8 mouse cellular contexts compared by ENCODE assay signal in genomic region chr2:32153041-32153790, GRCm38 (mm10). TPM values are rescaled to one million over a fixed set of nuclear protein-coding genes. Genes with fewer than 3 reads are reported as not detected.
DNase-seq lines count a peak whose midpoint lies in the region; ATAC-seq and TF ChIP-seq lines count a peak whose summit lies in the region.

No protein-coding gene starts in this region.

- no peak for DNase-seq in left cerebral cortex, adult 2 months (ENCODE audit: extremely low spot score in 1 of 2, low spot score in 2 of 2)
- no peak for DNase-seq in left cerebral cortex, adult 11 months (ENCODE audit: low spot score)
- DNase-seq in hindbrain, embryonic 14.5 days (ENCODE audit: low spot score): no peak
- DNase-seq in liver, adult 2 months (ENCODE audit: extremely low read depth, low read depth, low spot score): peak; percentile 64
- DNase-seq in ovary, postnatal 14 days (ENCODE audit: low spot score): no peak
- DNase-seq in ovary, postnatal 36 days (ENCODE audit: low spot score): no peak

- H3K4me3 ChIP-seq in left cerebral cortex, adult 2 months: peak overlapping the region; percentile 84
- peak overlapping the region; percentile 88 for H3K4me3 ChIP-seq in embryonic facial prominence, embryonic 13.5 days
- peak overlapping the region; percentile 88 for H3K4me3 ChIP-seq in hindbrain, embryonic 14.5 days (replicated peaks; ENCODE audit: low read length)
- H3K4me3 ChIP-seq in liver, adult 2 months (ENCODE audit: insufficient read depth, low read depth, low read length): peak overlapping the region; percentile 3; the same call in 1 of the 2 replicates
- peak overlapping the region; percentile 98 for H3K4me3 ChIP-seq in neural tube, embryonic 12.5 days

- H3K27me3 ChIP-seq in embryonic facial prominence, embryonic 13.5 days: no peaks in the 10 kb centered on the region
- no peaks in the 10 kb centered on the region for H3K27me3 ChIP-seq in hindbrain, embryonic 14.5 days (ENCODE audit: control insufficient read depth, insufficient read depth, low read length)
- no peaks in the 10 kb centered on the region for H3K27me3 ChIP-seq in liver, adult 2 months (ENCODE audit: control insufficient read depth, insufficient read depth, low read length)
- H3K27me3 ChIP-seq in neural tube, embryonic 12.5 days (replicated peaks): no peaks in the 10 kb centered on the region

- H3K9me3 ChIP-seq in embryonic facial prominence, embryonic 13.5 days: no peaks in the 10 kb centered on the region
- no peaks in the 10 kb centered on the region for H3K9me3 ChIP-seq in hindbrain, embryonic 14.5 days (ENCODE audit: control insufficient read depth, low read length)
- no peaks in the 10 kb centered on the region for H3K9me3 ChIP-seq in neural tube, embryonic 12.5 days

- TF ChIP-seq CTCF in left cerebral cortex, adult 2 months (IDR thresholded peaks at IDR 0.05): no peak
- TF ChIP-seq CTCF in liver, adult 2 months (IDR thresholded peaks at IDR 0.05; ENCODE audit: low read depth, low read length): no peak

- H3K4me1 ChIP-seq in embryonic facial prominence, embryonic 13.5 days: peaks cover 67% of the 10 kb centered on the region
- H3K4me1 ChIP-seq in hindbrain, embryonic 14.5 days (replicated peaks; ENCODE audit: control insufficient read depth, insufficient read depth, low read length): peaks cover 66% of the 10 kb centered on the region
- H3K4me1 ChIP-seq in liver, adult 2 months (ENCODE audit: control insufficient read depth, insufficient read depth, low read length): peaks cover 40% of the 10 kb centered on the region
- peaks cover 60% of the 10 kb centered on the region for H3K4me1 ChIP-seq in neural tube, embryonic 12.5 days

- no peaks in the 10 kb centered on the region for H3K36me3 ChIP-seq in embryonic facial prominence, embryonic 13.5 days
- H3K36me3 ChIP-seq in hindbrain, embryonic 14.5 days (replicated peaks; ENCODE audit: control insufficient read depth, insufficient read depth): no peaks in the 10 kb centered on the region
- no peaks in the 10 kb centered on the region for H3K36me3 ChIP-seq in liver, adult 2 months (ENCODE audit: control insufficient read depth, insufficient read depth, low read length)
- no peaks in the 10 kb centered on the region for H3K36me3 ChIP-seq in neural tube, embryonic 12.5 days

- H3K4me2 ChIP-seq in embryonic facial prominence, embryonic 13.5 days: peak overlapping the region; percentile 96
- H3K4me2 ChIP-seq in hindbrain, embryonic 14.5 days (replicated peaks): peak overlapping the region; percentile 99
- H3K4me2 ChIP-seq in neural tube, embryonic 12.5 days (replicated peaks): peak overlapping the region; percentile 75

- WGBS in embryonic facial prominence, embryonic 13.5 days: 4% methylated on average over 13 of the region's 13 CpGs
- 5% methylated on average over 13 of the region's 13 CpGs for WGBS in hindbrain, embryonic 14.5 days
- WGBS in liver, adult 2 months: 14% methylated on average over 13 of the region's 13 CpGs
- 3% methylated on average over 13 of the region's 13 CpGs for WGBS in neural tube, embryonic 12.5 days

- H3K27ac ChIP-seq in left cerebral cortex, adult 2 months: peak overlapping the region; percentile 96
- H3K27ac ChIP-seq in embryonic facial prominence, embryonic 13.5 days: peak overlapping the region; percentile 99
- H3K27ac ChIP-seq in hindbrain, embryonic 14.5 days: peak overlapping the region; percentile 65; the same call in 1 of the 2 replicates
- H3K27ac ChIP-seq in liver, adult 2 months (replicated peaks; ENCODE audit: insufficient read depth, low read depth, low read length): peak overlapping the region; percentile 87
- H3K27ac ChIP-seq in neural tube, embryonic 12.5 days: peak overlapping the region; percentile 47

- TF ChIP-seq POLR2A in liver, adult 2 months (IDR thresholded peaks at IDR 0.05; ENCODE audit: extremely low read depth, insufficient read depth, low read length): no peak

- H3K9ac ChIP-seq in embryonic facial prominence, embryonic 13.5 days: peak overlapping the region; percentile 99
- H3K9ac ChIP-seq in hindbrain, embryonic 14.5 days: peak overlapping the region; percentile 99
- 0 out of 2 replicates have a peak overlapping the region, but pooled peaks have one; percentile 0 for H3K9ac ChIP-seq in liver, adult 2 months (ENCODE audit: low read depth, low read length)
- H3K9ac ChIP-seq in neural tube, embryonic 12.5 days: peak overlapping the region; percentile 100

- peaks cover 35% of the 10 kb centered on the region for H3K79me2 ChIP-seq in liver, adult 2 months (ENCODE audit: control insufficient read depth, insufficient read depth, low read length)

- ATAC-seq in embryonic facial prominence, embryonic 13.5 days (ENCODE audit: insufficient number of reproducible peaks, insufficient read depth, low FRiP score, low TSS enrichment, low read depth): no peak
- no peak for ATAC-seq in hindbrain, embryonic 14.5 days (ENCODE audit: low FRiP score)
- ATAC-seq in neural tube, embryonic 12.5 days (ENCODE audit: low FRiP score, low read depth): no peak

- intact Hi-C loops in left cerebral cortex, adult 2 months (cut with DNase I): no loop called here

RNA-seq across cellular contexts. Expression of gene Prrc2b, which starts 2.3 kb away (rescaled TPM):
- 100 to 1,000 TPM; 268 to 280 TPM for total RNA-seq in left cerebral cortex, adult 2 months (2021)
- 44.8 and 57.7 TPM in 2 replicates for polyA plus RNA-seq in embryonic facial prominence, embryonic 13.5 days (2015; fragmentation: Nextera tagmentation; extraction: Ambion mirVana)
- polyA plus RNA-seq in hindbrain, embryonic 14.5 days (2014; fragmentation: Nextera tagmentation; extraction: Ambion mirVana): 105 and 119 TPM in 2 replicates
- 5.5 and 12.5 TPM in 2 replicates for total RNA-seq in liver, adult 2 months (2014; rRNA removed)
- 12.1 and 14.7 TPM in 2 replicates for polyA plus RNA-seq in liver, adult 2 months (2012; rRNA removed)
- 89.7 and 106 TPM in 2 replicates for polyA plus RNA-seq in neural tube, embryonic 12.5 days (2016; fragmentation: Nextera tagmentation; extraction: Ambion mirVana)

RNA-seq across cellular contexts. Expression of gene Plpp7, which starts 57.9 kb away (rescaled TPM):
- total RNA-seq in left cerebral cortex, adult 2 months (2021): 10 to 100 TPM; 26.8 to 29.3 TPM
- 5.7 and 6.2 TPM in 2 replicates for polyA plus RNA-seq in embryonic facial prominence, embryonic 13.5 days (2015; fragmentation: Nextera tagmentation; extraction: Ambion mirVana)
- polyA plus RNA-seq in hindbrain, embryonic 14.5 days (2014; fragmentation: Nextera tagmentation; extraction: Ambion mirVana): 22.4 and 27.5 TPM in 2 replicates
- 0.34 and 0.37 TPM in 2 replicates for total RNA-seq in liver, adult 2 months (2014; rRNA removed)
- polyA plus RNA-seq in liver, adult 2 months (2012; rRNA removed): 1.3 and 2.3 TPM in 2 replicates
- polyA plus RNA-seq in neural tube, embryonic 12.5 days (2016; fragmentation: Nextera tagmentation; extraction: Ambion mirVana): 13.7 and 14.9 TPM in 2 replicates

Comparison
In these comparisons a context has a peak if more than half of its experiments do, and no peak if none do; other contexts are left out.
1. H3K27ac ChIP-seq: peak in every context shown above with its lines; median percentile 99 in embryonic facial prominence, embryonic 13.5 days; 96 in left cerebral cortex, adult 2 months; 87 in liver, adult 2 months; 65 in hindbrain, embryonic 14.5 days; 47 in neural tube, embryonic 12.5 days.
2. H3K4me3 ChIP-seq: peak in every context shown above with its lines; median percentile 98 in neural tube, embryonic 12.5 days; 88 in embryonic facial prominence, embryonic 13.5 days; 88 in hindbrain, embryonic 14.5 days; 84 in left cerebral cortex, adult 2 months; 3 in liver, adult 2 months.
3. H3K9ac ChIP-seq: peak in every context shown above with its lines; median percentile 100 in neural tube, embryonic 12.5 days; 99 in embryonic facial prominence, embryonic 13.5 days; 99 in hindbrain, embryonic 14.5 days; 0 in liver, adult 2 months.